Mouse (Mus musculus): ENCODE results near the gene Slc24a1. TPM values are rescaled to one million over a fixed set of nuclear protein-coding genes. Genes with fewer than 3 reads are reported as not detected.

The Slc24a1 gene
- not detected in 4 replicates for total RNA-seq (2023; ENCODE audit: inconsistent age)

GRCm38 (mm10) chr9:64951161-64951657, at the start of gene Slc24a1:
Slc24a1 (minus strand) TSS chr9:64951607.

GRCm38 (mm10) chr9:64960117-64960977, 8.9 kb upstream of the Slc24a1 start, which contains the start of gene Ints14:
Ints14 (plus strand) TSS chr9:64960905.

Other genes starting within 250 kb of the Slc24a1 start
- gene Rab11a, start 213.8 kb downstream of the Slc24a1 start, total RNA-seq (2023; ENCODE audit: inconsistent age) = 109 to 131 TPM (median 120 TPM) in 4 replicates
- gene Dennd4a, start 140.3 kb downstream of the Slc24a1 start, total RNA-seq (2023; ENCODE audit: inconsistent age) = 209 to 252 TPM (median 231 TPM) in 4 replicates
- 27.1 to 37.6 TPM (median 32.7 TPM) in 4 replicates for gene Ints14, start 9.3 kb upstream of the Slc24a1 start, total RNA-seq (2023; ENCODE audit: inconsistent age)
- gene Hacd3, start 70.1 kb upstream of the Slc24a1 start, total RNA-seq (2023; ENCODE audit: inconsistent age) = 19.8 to 23.2 TPM (median 20.2 TPM) in 4 replicates
- gene Dpp8, start 80.8 kb upstream of the Slc24a1 start, total RNA-seq (2023; ENCODE audit: inconsistent age) = 84.4 to 90.4 TPM (median 86.0 TPM) in 4 replicates
- gene Igdcc4, start 149.9 kb upstream of the Slc24a1 start, total RNA-seq (2023; ENCODE audit: inconsistent age) = 0.21 to 0.27 TPM (median 0.22 TPM) in 4 replicates
- gene Igdcc3, start 189.6 kb upstream of the Slc24a1 start, total RNA-seq (2023; ENCODE audit: inconsistent age) = not detected in 4 replicates
- gene Parp16, start 243.7 kb upstream of the Slc24a1 start, total RNA-seq (2023; ENCODE audit: inconsistent age) = 3.7 to 6.5 TPM (median 4.3 TPM) in 4 replicates

All from B cell, adult (primary cell).